Mouse (Mus musculus): Measurements from ENCODE around the gene Gm21731. TPM values are rescaled to one million over a fixed set of nuclear protein-coding genes. Genes with fewer than 3 reads are reported as not detected.

Gm21731 gene
- polyA plus RNA-seq, 1 experiment from 2014 or later = not detected

DNA sequence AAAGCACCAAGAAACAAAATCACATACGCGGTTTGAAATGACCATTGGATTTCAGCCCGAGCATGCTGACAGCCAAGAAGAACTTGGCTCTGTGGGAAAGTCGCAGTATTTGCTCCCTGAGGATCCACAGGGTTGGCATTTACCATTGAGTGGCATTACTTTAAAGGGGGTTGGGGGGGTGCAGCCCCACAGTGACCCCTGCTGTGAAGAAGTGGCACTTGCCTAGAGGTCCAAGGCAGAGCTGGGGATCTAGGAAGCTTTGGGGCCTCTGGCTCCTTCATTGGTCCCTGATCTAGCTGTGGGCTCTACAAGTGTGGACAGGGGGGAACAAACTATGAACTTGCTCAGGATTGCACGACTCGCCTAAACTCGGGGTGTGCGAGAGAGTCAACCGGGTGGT lies 39.9 kb downstream of the Gm21731 start:
- Histone ChIP-seq H3K4me1 (no peaks in the 10 kb centered on the region), H3K27me3 (ENCODE audit: poor library complexity, severe bottlenecking) (no peaks in the 10 kb centered on the region), H3K4me3 (no peak overlapping the region), H3K36me3 (replicated peaks) (no peaks in the 10 kb centered on the region), H3K27ac (no peak overlapping the region), H3K9me3 (no peaks in the 10 kb centered on the region)
- no peak for DNase-seq (ENCODE audit: extremely low spot score, low spot score)
- 86% methylated on average over 9 of the region's 9 CpGs for WGBS

Other genes with a start within 250 kb of the Gm21731 start
- gene Gm36079, start 212.1 kb upstream of the Gm21731 start, polyA plus RNA-seq (2016; fragmentation: Nextera tagmentation; extraction: Ambion mirVana) = not detected in 2 replicates
- not detected in 2 replicates for gene Gm21188, start 186.9 kb upstream of the Gm21731 start, polyA plus RNA-seq (2016; fragmentation: Nextera tagmentation; extraction: Ambion mirVana)
- gene Gm20767, start 98.9 kb upstream of the Gm21731 start, polyA plus RNA-seq (2016; fragmentation: Nextera tagmentation; extraction: Ambion mirVana) = not detected in 2 replicates
- not detected in 2 replicates for gene Gm21818, start 66.7 kb upstream of the Gm21731 start, polyA plus RNA-seq (2016; fragmentation: Nextera tagmentation; extraction: Ambion mirVana)
- not detected in 2 replicates for gene Gm21762, start 23.2 kb upstream of the Gm21731 start, polyA plus RNA-seq (2016; fragmentation: Nextera tagmentation; extraction: Ambion mirVana)
- gene AF067061, start 24.0 kb downstream of the Gm21731 start, polyA plus RNA-seq (2016; fragmentation: Nextera tagmentation; extraction: Ambion mirVana) = not detected in 2 replicates
- 0.14 TPM in 1 of 2 replicates, not detected in the other for gene BC147527, start 61.3 kb downstream of the Gm21731 start, polyA plus RNA-seq (2016; fragmentation: Nextera tagmentation; extraction: Ambion mirVana)
- gene Tcstv3, start 77.8 kb downstream of the Gm21731 start, polyA plus RNA-seq (2016; fragmentation: Nextera tagmentation; extraction: Ambion mirVana) = not detected in 2 replicates

Measured in forebrain, embryonic 10.5 days (tissue).